Mouse (Mus musculus) left cerebral cortex, postnatal 25 days (tissue): ENCODE data around the gene Klhl29. TPM values are rescaled to one million over a fixed set of nuclear protein-coding genes. Genes with fewer than 3 reads are reported as not detected.
"Not testable (repeated sequence)": the region's sequence is repeated elsewhere in the genome, so short reads cannot be mapped to it uniquely, and the experiment has no call there.

Experiments
- DNase-seq, 2 experiments: peaks; one replicate each; pipeline ENCODE4 v3.0.0; 2022; ENCODE audit warnings: low spot score in 2 of 2, mixed read lengths in 1 of 2
- intact Hi-C: fragments of 180-260 bp; cut with DNase I; formaldehyde crosslinking; loops from one replicate; pipeline ENCODE4 v1.15.1; 2025
- total RNA-seq, 2 experiments: library from RNA; stranded (reverse); gene quantifications; 2 replicates each; pipeline ENCODE4 v1.2.3; 2021

The Klhl29 gene
- total RNA-seq, 2 experiments from 2014 or later: 43.8 to 46.2 TPM

GRCm38 (mm10) chr12:5363961-5364634, 11.4 kb downstream of the Klhl29 start:
- intact Hi-C loops: loop anchor here (10.0 kb wide), 1 partner anchor 329 kb away; no protein-coding TSS in a partner anchor
- DNase-seq: no peak

GRCm38 (mm10) chr12:5359065-5359464, 16.4 kb downstream of the Klhl29 start:
- intact Hi-C loops: loop anchor here (5.0 kb wide), 1 partner anchor 87 kb away; no protein-coding TSS in a partner anchor
- DNase-seq: peak in 1 of 2 experiments; percentile 62

- DNase-seq: no peak
- intact Hi-C loops: loop anchor here (5.0 kb wide), 1 partner anchor 86 kb away; no protein-coding TSS in a partner anchor
Measured at GRCm38 (mm10) chr12:5358497-5358896, 17.0 kb downstream of the Klhl29 start.

- intact Hi-C loops: no loop called here
- peak in 1 of 2 experiments; percentile 84 for DNase-seq
Measured at GRCm38 (mm10) chr12:5353416-5353815, 22.1 kb downstream of the Klhl29 start.

DNA sequence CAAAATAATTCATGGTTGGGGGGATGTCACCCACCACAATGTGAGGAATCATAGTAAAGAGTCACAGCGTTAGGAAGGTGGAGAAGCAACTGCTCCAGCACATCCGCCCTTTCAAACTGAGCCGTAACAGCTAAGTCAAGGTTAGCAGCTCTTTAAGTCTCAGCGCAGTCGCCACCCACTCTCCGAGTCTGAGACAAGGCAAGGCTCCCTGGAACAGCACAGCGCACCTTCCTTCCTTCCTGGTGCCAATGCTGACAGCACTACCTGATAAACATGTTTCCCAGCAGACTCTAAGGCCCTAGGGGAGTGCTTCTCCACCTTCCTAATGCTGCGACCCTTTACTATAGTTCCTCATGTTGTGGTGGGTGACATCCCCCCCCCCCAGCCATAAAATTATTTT, 22.7 kb downstream of the Klhl29 start:
- intact Hi-C loops: no loop called here
- DNase-seq: peak in 1 of 2 experiments; percentile 58

GRCm38 (mm10) chr12:5350491-5351285, 24.8 kb downstream of the Klhl29 start:
- intact Hi-C loops: no loop called here

DNA sequence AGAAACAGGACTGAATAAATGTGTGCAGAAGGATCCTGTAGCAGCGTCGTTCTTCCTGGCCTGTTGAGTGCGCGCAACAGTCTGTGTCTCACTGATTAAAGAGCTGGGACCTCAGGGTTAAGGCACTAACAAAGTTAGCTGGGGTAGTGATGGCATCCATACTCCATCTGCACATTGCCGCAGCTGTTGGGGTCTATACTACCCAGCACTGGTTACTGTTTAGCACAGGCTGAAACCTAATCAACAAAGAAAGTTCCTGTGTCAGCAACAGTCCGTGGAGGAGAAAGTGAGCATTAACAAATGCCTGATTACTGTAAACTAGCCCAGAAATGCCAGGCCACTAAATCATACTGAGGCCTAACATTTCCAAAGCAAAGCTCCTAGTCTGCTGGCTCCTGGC, 30.4 kb downstream of the Klhl29 start:
- no peak for DNase-seq

More at GRCm38 (mm10) chr12:5350491-5351285, 24.8 kb downstream of the Klhl29 start:
- DNase-seq: no peak

DNA sequence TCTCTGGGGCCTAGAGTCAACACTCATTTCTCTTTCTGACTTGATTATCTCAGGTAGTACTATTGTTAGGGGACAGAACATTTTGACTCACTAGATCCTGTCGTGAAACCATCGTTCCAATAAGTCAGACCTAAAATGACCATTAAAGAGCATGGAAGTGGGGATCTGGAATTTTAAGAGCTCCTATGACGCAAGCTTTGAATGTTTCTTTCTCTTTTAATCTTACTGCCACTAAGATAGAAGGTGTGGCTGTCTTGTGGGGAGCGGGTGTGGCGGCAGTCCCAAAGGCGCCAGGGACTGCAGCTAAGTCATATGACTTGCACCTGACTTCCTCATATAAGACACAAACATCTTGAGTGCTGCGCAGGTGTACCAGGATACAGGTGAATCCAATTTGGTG, 31.0 kb downstream of the Klhl29 start:
- intact Hi-C loops: not testable (repeated sequence)

More for the DNA sequence above, 30.4 kb downstream of the Klhl29 start:
- intact Hi-C loops: no loop called here

GRCm38 (mm10) chr12:5340151-5340603, 35.3 kb downstream of the Klhl29 start:
- intact Hi-C loops: no loop called here
- peak in 1 of 2 experiments; percentile 69 for DNase-seq

More for the DNA sequence above, 31.0 kb downstream of the Klhl29 start:
- DNase-seq: not testable (repeated sequence)

DNA sequence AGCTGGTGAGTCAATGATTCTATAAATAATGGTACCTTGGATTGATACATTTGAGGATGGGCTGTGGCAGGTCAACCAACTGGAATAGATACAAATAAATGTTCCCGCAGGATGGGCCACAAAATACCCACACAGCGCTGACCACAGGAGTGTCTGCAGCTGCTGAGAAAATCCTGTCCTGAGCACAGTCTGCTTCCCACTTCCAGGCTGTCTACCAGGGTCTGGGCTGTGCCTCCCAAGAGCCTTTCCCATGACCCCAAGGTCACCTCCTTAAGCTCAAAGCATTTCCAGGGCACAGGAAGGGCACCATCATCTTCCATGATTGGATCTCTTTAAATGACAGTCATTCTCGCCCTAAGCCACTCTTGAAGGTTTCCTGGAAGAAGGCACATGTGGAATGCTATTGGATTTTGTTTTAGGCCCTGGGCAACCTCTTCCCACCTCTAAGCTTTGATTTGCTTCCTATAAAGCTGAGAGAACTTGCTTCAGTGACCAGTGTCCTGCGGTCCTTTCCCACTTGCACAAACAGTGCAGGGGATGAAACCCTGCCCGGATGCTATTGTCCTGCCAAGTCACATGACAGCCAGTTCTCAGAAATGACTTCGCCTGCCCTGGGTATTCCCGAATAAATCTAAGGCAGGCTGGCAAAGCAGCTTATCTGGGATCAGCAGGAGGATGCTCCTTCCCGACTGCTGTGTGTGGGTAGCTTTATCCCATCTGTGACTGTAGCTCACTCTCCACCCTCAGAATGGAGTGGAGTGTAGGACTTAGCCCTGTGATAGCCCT, 38.4 kb downstream of the Klhl29 start:
- peak in 1 of 2 experiments; percentile 63 for DNase-seq
- intact Hi-C loops: no loop called here

DNA sequence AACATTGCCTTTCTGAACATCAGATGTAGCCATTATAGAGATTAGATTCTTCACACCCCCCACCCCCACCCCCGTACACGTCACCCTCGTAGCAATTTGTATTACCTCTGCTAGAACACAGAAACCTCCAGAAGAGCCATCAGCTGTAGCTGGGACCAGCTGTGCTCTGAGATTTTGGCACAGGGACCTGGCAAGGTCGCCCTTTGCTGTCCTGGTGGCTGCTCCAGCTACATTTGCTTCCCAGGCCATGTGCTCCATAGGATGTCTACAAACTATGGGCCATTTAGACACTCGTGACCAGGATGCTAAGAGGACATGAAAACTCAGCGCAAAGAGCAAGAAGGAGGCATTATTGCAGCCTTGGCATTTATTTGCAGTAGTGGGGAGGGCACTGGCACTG, 39.2 kb downstream of the Klhl29 start:
- intact Hi-C loops: no loop called here
- no peak for DNase-seq

DNA sequence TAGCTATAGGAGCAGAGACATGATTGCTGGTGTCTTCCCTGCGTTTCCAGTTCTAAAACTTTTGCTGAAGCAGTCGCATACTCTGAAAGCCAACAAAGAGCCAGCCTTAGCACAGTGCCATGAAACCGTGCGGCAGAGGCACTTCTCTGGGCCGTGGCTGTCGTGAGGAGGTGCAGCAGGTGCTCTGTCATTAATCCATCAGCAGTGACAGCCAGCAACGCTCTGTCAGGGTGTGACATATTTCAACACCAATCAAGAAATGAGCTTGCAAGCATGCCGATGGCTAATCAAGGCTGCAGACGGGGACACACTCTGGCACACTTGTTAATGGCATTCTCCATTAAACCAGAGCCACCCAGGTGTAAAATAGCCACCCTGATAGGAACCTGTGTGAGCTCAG, 40.5 kb downstream of the Klhl29 start:
- intact Hi-C loops: no loop called here
- DNase-seq: no peak

DNA sequence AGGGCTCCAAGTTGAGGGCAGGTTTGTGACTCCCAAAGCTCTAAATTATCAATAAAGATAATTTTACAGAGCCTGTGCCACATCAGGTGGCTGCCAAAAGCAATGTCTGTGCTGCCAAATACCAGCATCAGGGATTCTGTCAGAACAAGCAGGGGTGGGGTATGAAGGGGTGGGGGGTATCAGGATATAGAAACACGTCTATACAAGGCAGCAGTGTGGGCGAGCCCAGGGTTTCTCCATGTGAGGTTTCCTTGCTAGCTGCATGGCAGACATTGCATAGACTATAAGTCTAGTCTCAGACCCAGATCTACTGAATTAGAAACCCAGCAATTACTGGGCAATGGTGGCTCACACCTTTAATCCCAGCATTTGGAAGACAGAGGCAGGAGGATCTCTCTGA, 41.3 kb downstream of the Klhl29 start:
- DNase-seq: peak in 1 of 2 experiments; percentile 77
- intact Hi-C loops: no loop called here

DNA sequence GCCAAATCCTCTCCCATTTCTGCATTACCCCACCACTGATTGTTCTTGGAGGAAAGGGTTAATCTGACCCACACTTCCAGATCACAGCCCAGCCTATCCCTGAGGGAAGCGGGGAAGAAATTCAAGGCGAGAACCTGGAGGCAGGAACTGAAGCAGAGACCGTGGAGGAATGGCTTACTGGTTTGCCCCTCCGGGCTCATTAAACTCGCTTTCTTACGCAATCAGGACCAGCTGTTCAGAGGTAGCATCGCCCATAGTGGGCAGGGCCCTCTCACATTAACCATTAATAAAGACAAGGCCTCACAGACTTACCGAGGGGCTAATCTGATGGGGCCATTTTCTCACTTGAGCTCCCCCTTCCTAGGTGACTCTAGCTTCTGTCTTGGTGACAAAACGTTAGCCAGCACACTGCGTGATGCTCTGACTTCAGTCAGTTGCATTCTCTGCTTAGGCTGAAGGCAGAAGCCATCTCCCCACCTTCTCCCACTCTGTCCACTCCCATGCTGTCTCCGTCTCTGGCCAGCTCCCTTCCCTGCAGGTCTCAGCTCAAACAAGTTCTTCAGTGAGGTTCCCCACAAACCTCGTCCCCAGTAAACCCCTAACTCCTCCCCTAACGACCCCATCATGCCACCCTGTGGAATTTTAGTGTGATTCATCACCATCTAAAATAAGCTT, 43.5 kb downstream of the Klhl29 start:
- DNase-seq: no peak
- intact Hi-C loops: no loop called here

DNA sequence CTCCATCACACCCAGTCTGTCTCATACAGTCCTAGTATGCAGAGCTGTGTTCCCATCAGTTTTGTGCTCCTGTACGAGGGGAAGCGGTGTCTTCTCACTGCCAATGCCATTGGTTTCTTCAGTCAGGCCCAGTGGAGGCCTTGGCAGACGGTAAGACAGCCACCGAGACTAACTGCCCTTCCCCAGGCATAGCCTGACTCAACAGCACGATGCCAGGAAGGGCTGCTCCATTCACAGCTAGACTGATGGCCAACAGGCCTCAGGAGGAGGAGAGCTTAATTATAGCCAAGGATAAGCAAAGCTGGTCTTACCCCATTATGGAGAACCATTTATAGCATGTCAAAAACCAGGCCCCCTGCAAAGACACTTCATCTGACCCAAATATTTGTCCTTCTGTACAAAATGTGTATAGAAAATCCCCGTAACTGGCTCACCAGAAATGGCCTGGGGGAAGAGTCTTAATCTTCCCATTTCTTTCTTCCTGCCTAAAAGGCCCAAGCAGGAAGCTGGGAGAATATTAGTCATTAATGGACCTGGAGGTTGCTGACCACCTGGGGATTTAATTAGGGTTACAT, 44.9 kb downstream of the Klhl29 start:
- intact Hi-C loops: no loop called here
- no peak for DNase-seq

GRCm38 (mm10) chr12:5322444-5323087, 52.9 kb downstream of the Klhl29 start:
- DNase-seq: peak in 1 of 2 experiments; percentile 53
- intact Hi-C loops: no loop called here

GRCm38 (mm10) chr12:5321017-5321416, 54.5 kb downstream of the Klhl29 start:
- intact Hi-C loops: no loop called here
- DNase-seq: no peak

GRCm38 (mm10) chr12:5319359-5319973, 56.0 kb downstream of the Klhl29 start:
- DNase-seq: no peak
- intact Hi-C loops: no loop called here
